Mouse (Mus musculus): Measurements from ENCODE around the gene Ccdc86. TPM values are rescaled to one million over a fixed set of nuclear protein-coding genes. Genes with fewer than 3 reads are reported as not detected.

Gene Ccdc86
- total RNA-seq, 2 experiments from 2014 or later: 9.6 to 10.2 TPM

- intact Hi-C loops (cut with DNase I): no loop called here
- DNase-seq (ENCODE audit: extremely low spot score in 1 of 2, low spot score in 2 of 2): no peak
Observed at GRCm38 (mm10) chr19:10920532-10920931, 28.5 kb downstream of the Ccdc86 start, which contains the start of gene Zp1. TSS of gene Zp1 (minus strand) at chr19:10920632.

- intact Hi-C loops (cut with DNase I): no loop called here
- DNase-seq (ENCODE audit: extremely low spot score in 1 of 2, low spot score in 2 of 2): no peak
Observed at GRCm38 (mm10) chr19:10918321-10918991, 30.6 kb downstream of the Ccdc86 start.

- intact Hi-C loops (cut with DNase I): no loop called here
- DNase-seq (ENCODE audit: extremely low spot score in 1 of 2, low spot score in 2 of 2): no peak
Observed at GRCm38 (mm10) chr19:10916506-10916905, 32.6 kb downstream of the Ccdc86 start.

- no peak for DNase-seq (ENCODE audit: extremely low spot score in 1 of 2, low spot score in 2 of 2)
- intact Hi-C loops (cut with DNase I): no loop called here
Observed at GRCm38 (mm10) chr19:10914870-10915269, 34.2 kb downstream of the Ccdc86 start.

GRCm38 (mm10) chr19:10914291-10914690 lies 34.8 kb downstream of the Ccdc86 start:
- no peak for DNase-seq (ENCODE audit: extremely low spot score in 1 of 2, low spot score in 2 of 2)
- intact Hi-C loops (cut with DNase I): no loop called here

- DNase-seq (ENCODE audit: extremely low spot score in 1 of 2, low spot score in 2 of 2): peak in 1 of 2 experiments; percentile 41
- intact Hi-C loops (cut with DNase I): no loop called here
Observed at GRCm38 (mm10) chr19:10909087-10909721, 39.9 kb downstream of the Ccdc86 start.

- intact Hi-C loops (cut with DNase I): no loop called here
- DNase-seq (ENCODE audit: extremely low spot score in 1 of 2, low spot score in 2 of 2): peak; percentile 46 to 57
Observed at GRCm38 (mm10) chr19:10907891-10908290, 41.2 kb downstream of the Ccdc86 start.

GRCm38 (mm10) chr19:10905728-10906000 lies 43.4 kb downstream of the Ccdc86 start:
- no peak for DNase-seq (ENCODE audit: extremely low spot score in 1 of 2, low spot score in 2 of 2)
- intact Hi-C loops (cut with DNase I): no loop called here

- peak in 1 of 2 experiments; percentile 82 for DNase-seq (ENCODE audit: extremely low spot score in 1 of 2, low spot score in 2 of 2)
Observed at GRCm38 (mm10) chr19:10904927-10905727, 43.9 kb downstream of the Ccdc86 start.

GRCm38 (mm10) chr19:10904512-10904911 lies 44.6 kb downstream of the Ccdc86 start:
- no peak for DNase-seq (ENCODE audit: extremely low spot score in 1 of 2, low spot score in 2 of 2)
- intact Hi-C loops (cut with DNase I): no loop called here

More at GRCm38 (mm10) chr19:10904927-10905727, 43.9 kb downstream of the Ccdc86 start:
- intact Hi-C loops (cut with DNase I): no loop called here

GRCm38 (mm10) chr19:10901046-10901445 lies 48.0 kb downstream of the Ccdc86 start:
- DNase-seq (ENCODE audit: extremely low spot score in 1 of 2, low spot score in 2 of 2): no peak
- intact Hi-C loops (cut with DNase I): no loop called here

- DNase-seq (ENCODE audit: extremely low spot score in 1 of 2, low spot score in 2 of 2): peak in 1 of 2 experiments; percentile 56
- intact Hi-C loops (cut with DNase I): no loop called here
Observed at GRCm38 (mm10) chr19:10900315-10900714, 48.8 kb downstream of the Ccdc86 start.

GRCm38 (mm10) chr19:10897491-10897890 lies 51.6 kb downstream of the Ccdc86 start:
- intact Hi-C loops (cut with DNase I): loop anchor here (5.0 kb wide), 1 partner anchor 50 kb away; the partner anchor contains the start of gene Ccdc86
- DNase-seq (ENCODE audit: extremely low spot score in 1 of 2, low spot score in 2 of 2): no peak

- DNase-seq (ENCODE audit: extremely low spot score in 1 of 2, low spot score in 2 of 2): no peak
- intact Hi-C loops (cut with DNase I): loop anchor here (5.0 kb wide), 1 partner anchor 50 kb away; the partner anchor contains the start of gene Ccdc86
Observed at GRCm38 (mm10) chr19:10896849-10897248, 52.2 kb downstream of the Ccdc86 start.

GRCm38 (mm10) chr19:10895708-10896107 lies 53.4 kb downstream of the Ccdc86 start:
- intact Hi-C loops (cut with DNase I): loop anchor here (5.0 kb wide), 1 partner anchor 52 kb away; the partner anchor contains the start of gene Ccdc86
- no peak for DNase-seq (ENCODE audit: extremely low spot score in 1 of 2, low spot score in 2 of 2)

GRCm38 (mm10) chr19:10895016-10895528 lies 54.0 kb downstream of the Ccdc86 start, which contains the start of gene Prpf19:
TSS of gene Prpf19 (plus strand) at chr19:10895231.
- intact Hi-C loops (cut with DNase I): loop anchor here (5.0 kb wide), 1 partner anchor 52 kb away; the partner anchor contains the start of gene Ccdc86

GRCm38 (mm10) chr19:10892201-10892600 lies 56.9 kb downstream of the Ccdc86 start:
- DNase-seq (ENCODE audit: extremely low spot score in 1 of 2, low spot score in 2 of 2): no peak
- intact Hi-C loops (cut with DNase I): no loop called here

More at GRCm38 (mm10) chr19:10895016-10895528, 54.0 kb downstream of the Ccdc86 start, which contains the start of gene Prpf19:
- peak; percentile 97 to 98 for DNase-seq (ENCODE audit: extremely low spot score in 1 of 2, low spot score in 2 of 2)

Measured in left cerebral cortex, postnatal 10 days (tissue).